Mouse (Mus musculus) stomach, embryonic 14.5 days (tissue): ENCODE measurements at regions not wholly inside any gene's neighbourhood (a gene's known extent, or its start where the extent isn't known, plus 50 kb on each side); places are given as distances from the start of the nearest gene placed in this dataset.

Experiments used
- ATAC-seq: fragments of 200-750 bp; cut with Nextera tagmentation; 2 replicates; pipeline ENCODE4 v1.8.0; 2017; ENCODE audit warnings: low read depth, moderate TSS enrichment; ENCODE audit not compliant: insufficient number of reproducible peaks, insufficient read depth, low FRiP score
- H3K27ac ChIP-seq: fragments of 300-500 bp; sonication (generic); 2 replicates; pipeline ENCODE4 v1.5.1; 2014; ENCODE audit warnings: mild to moderate bottlenecking, low read length, moderate library complexity, mixed read lengths
- H3K27me3 ChIP-seq: fragments of 300-500 bp; sonication (generic); 2 replicates; pipeline ENCODE4 v1.6.1; 2014; ENCODE audit warnings: low read length, control low read depth, mixed read lengths; ENCODE audit not compliant: control insufficient read depth, insufficient read depth
- H3K36me3 ChIP-seq: fragments of 300-500 bp; sonication (generic); 2 replicates; pipeline ENCODE4 v1.6.1; 2014; ENCODE audit warnings: mild to moderate bottlenecking, control low read depth, low read length, moderate library complexity, mixed read lengths; ENCODE audit not compliant: control insufficient read depth, insufficient read depth
- H3K4me1 ChIP-seq: fragments of 300-500 bp; sonication (generic); 2 replicates; pipeline ENCODE4 v1.6.1; 2014; ENCODE audit warnings: low read length, control low read depth, mixed read lengths; ENCODE audit not compliant: control insufficient read depth, insufficient read depth
- H3K4me2 ChIP-seq: fragments of 300-500 bp; sonication (generic); replicated peaks from 2 replicates; pipeline ENCODE4 v1.6.1; 2014; ENCODE audit warnings: low read depth, low read length, control low read depth
- H3K4me3 ChIP-seq: fragments of 300-500 bp; sonication (generic); 2 replicates; pipeline ENCODE4 v1.5.1; 2014; ENCODE audit warnings: low read depth, low read length, control low read depth
- H3K9ac ChIP-seq: fragments of 300-500 bp; sonication (generic); replicated peaks from 2 replicates; pipeline ENCODE4 v1.6.1; 2014; ENCODE audit warnings: low read depth, mild to moderate bottlenecking, control low read depth, low read length, moderate library complexity, mixed read lengths
- H3K9me3 ChIP-seq: fragments of 300-500 bp; sonication (generic); 2 replicates; pipeline ENCODE4 v1.6.1; 2016; ENCODE audit warnings: low read depth, low read length, control low read depth; ENCODE audit not compliant: control insufficient read depth
- WGBS: fragments of 180-500 bp; shearing (Covaris S2); extraction: QIAGEN DNeasy Blood & Tissue Kit; methylation state at CpG from one replicate; pipeline ENCODE4 v1.1.7; 2014; 5-methylcytosine and 5-hydroxymethylcytosine counted together

GRCm38 (mm10) chr19:26234539-26234938 is 370.3 kb upstream of the Smarca2 start:
- Histone ChIP-seq H3K9ac (no peak overlapping the region), H3K4me3 (no peak overlapping the region), H3K27ac (no peak overlapping the region), H3K36me3 (no peaks in the 10 kb centered on the region), H3K4me2 (no peak overlapping the region), H3K4me1 (no peaks in the 10 kb centered on the region), H3K27me3 (no peaks in the 10 kb centered on the region), H3K9me3 (no peaks in the 10 kb centered on the region)
- 42% methylated on average over 4 of the region's 4 CpGs for WGBS
- ATAC-seq = no peak; the same call in 1 of the 2 replicates

DNA sequence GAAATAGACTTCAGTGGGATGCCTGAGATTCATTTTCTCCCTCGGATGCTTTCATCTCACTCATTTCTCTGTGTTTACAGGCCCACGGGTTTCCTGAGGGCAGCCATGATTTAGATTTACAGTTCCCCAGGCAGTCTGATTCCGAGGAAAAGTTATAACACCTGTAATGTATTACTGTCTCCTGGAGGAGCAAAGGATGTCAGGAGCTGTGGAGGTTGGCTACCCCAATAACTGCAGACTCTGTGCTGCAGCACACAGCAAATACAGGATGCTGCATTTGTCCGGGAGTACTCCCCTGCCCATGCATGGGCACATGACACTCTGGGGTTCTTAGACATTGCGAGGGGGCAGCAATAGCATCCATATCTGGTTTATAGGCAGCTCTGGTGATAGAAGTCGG is 360.8 kb upstream of the Smarca2 start:
- Histone ChIP-seq H3K4me3 (no peak overlapping the region), H3K27ac (no peak overlapping the region), H3K4me1 (no peaks in the 10 kb centered on the region), H3K4me2 (no peak overlapping the region), H3K27me3 (no peaks in the 10 kb centered on the region), H3K9ac (no peak overlapping the region), H3K9me3 (no peaks in the 10 kb centered on the region), H3K36me3 (no peaks in the 10 kb centered on the region)
- ATAC-seq = no peak
- WGBS = 61% methylated on average over 6 of the region's 6 CpGs

DNA sequence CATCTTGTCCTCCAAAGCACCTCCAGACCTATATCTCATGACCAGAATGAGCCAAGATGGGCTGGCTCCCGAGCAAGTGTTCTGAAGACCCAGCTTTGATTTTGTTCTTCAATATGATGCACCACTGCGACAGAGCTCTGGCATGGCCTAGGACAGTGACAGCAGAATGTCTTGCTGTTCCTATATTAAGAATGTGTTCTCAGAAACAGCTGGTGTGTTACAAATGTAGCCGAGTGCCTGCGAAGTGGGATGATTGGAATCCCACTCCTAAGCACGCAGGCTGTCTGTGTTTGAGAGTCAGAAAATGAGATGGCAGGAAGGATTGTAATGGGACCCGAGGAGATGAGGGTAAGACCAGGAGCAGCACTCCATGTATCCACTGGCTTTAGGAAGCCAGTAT is 355.1 kb upstream of the Smarca2 start:
- no peaks in the 10 kb centered on the region for H3K9me3 ChIP-seq
- H3K27ac ChIP-seq = no peak overlapping the region
- WGBS = 78% methylated on average over 6 of the region's 6 CpGs
- H3K4me3 ChIP-seq = no peak overlapping the region
- H3K27me3 ChIP-seq = no peaks in the 10 kb centered on the region
- no peak overlapping the region for H3K9ac ChIP-seq
- ATAC-seq = no peak
- H3K4me1 ChIP-seq = no peaks in the 10 kb centered on the region
- H3K36me3 ChIP-seq = no peaks in the 10 kb centered on the region
- H3K4me2 ChIP-seq = no peak overlapping the region

GRCm38 (mm10) chr19:26258677-26259076 is 346.2 kb upstream of the Smarca2 start:
- no peak for ATAC-seq
- 45% methylated on average over 4 of the region's 4 CpGs for WGBS
- no peaks in the 10 kb centered on the region for H3K4me1 ChIP-seq

DNA sequence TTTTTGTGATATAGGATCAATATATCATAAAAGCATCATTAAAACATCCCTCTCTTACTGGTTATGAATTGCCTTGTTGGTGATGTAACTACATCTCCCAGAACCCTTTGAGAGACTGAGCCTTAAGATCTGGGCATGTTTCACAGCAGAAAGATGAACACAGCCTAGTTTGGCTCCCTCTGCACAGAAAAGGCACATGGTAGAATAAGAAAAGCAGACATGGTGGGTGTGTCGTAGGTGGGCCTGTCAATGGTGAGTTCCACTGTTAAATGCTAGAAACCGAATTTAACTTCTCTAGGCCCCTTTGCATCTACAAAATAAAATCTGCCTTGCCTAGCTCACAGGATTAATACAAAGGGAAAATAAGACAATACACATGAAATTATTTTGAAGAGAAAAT is 343.3 kb upstream of the Smarca2 start:
- no peak overlapping the region for H3K4me2 ChIP-seq
- no peaks in the 10 kb centered on the region for H3K4me1 ChIP-seq
- H3K27ac ChIP-seq = no peak overlapping the region
- no peak overlapping the region for H3K4me3 ChIP-seq
- no peak for ATAC-seq
- WGBS = 83% methylated on average over 2 of the region's 2 CpGs
- H3K9me3 ChIP-seq = no peaks in the 10 kb centered on the region
- H3K36me3 ChIP-seq = no peaks in the 10 kb centered on the region
- no peak overlapping the region for H3K9ac ChIP-seq
- H3K27me3 ChIP-seq = no peaks in the 10 kb centered on the region

More at GRCm38 (mm10) chr19:26258677-26259076, 346.2 kb upstream of the Smarca2 start:
- Histone ChIP-seq H3K9ac (no peak overlapping the region), H3K36me3 (no peaks in the 10 kb centered on the region), H3K9me3 (no peaks in the 10 kb centered on the region), H3K27me3 (no peaks in the 10 kb centered on the region), H3K4me3 (no peak overlapping the region), H3K27ac (no peak overlapping the region), H3K4me2 (no peak overlapping the region)

- Histone ChIP-seq H3K27me3 (no peaks in the 10 kb centered on the region), H3K27ac (no peak overlapping the region), H3K36me3 (no peaks in the 10 kb centered on the region), H3K4me2 (no peak overlapping the region), H3K4me1 (no peaks in the 10 kb centered on the region), H3K4me3 (no peak overlapping the region), H3K9ac (no peak overlapping the region), H3K9me3 (no peaks in the 10 kb centered on the region)
- no peak for ATAC-seq
- WGBS = 63% methylated on average over 6 of the region's 6 CpGs
These were observed 308.5 kb upstream of the Smarca2 start for GRCm38 (mm10) chr19:26296360-26296759.

- Histone ChIP-seq H3K27ac (no peak overlapping the region), H3K4me3 (no peak overlapping the region), H3K27me3 (no peaks in the 10 kb centered on the region), H3K9me3 (no peaks in the 10 kb centered on the region), H3K9ac (no peak overlapping the region), H3K4me2 (no peak overlapping the region), H3K4me1 (no peaks in the 10 kb centered on the region; the same call in 1 of the 2 replicates), H3K36me3 (no peaks in the 10 kb centered on the region)
- WGBS = 90% methylated on average over 1 of the region's 1 CpGs
- ATAC-seq = no peak
These were observed 296.2 kb upstream of the Smarca2 start for GRCm38 (mm10) chr19:26308477-26309135.

GRCm38 (mm10) chr19:26318977-26319376 is 285.9 kb upstream of the Smarca2 start:
- H3K27me3 ChIP-seq = no peaks in the 10 kb centered on the region
- H3K27ac ChIP-seq = no peak overlapping the region
- 87% methylated on average over 2 of the region's 2 CpGs for WGBS
- no peak overlapping the region for H3K4me2 ChIP-seq
- H3K36me3 ChIP-seq = no peaks in the 10 kb centered on the region
- no peak overlapping the region for H3K4me3 ChIP-seq
- H3K9me3 ChIP-seq = no peaks in the 10 kb centered on the region
- H3K4me1 ChIP-seq = no peaks in the 10 kb centered on the region
- no peak for ATAC-seq
- H3K9ac ChIP-seq = no peak overlapping the region

DNA sequence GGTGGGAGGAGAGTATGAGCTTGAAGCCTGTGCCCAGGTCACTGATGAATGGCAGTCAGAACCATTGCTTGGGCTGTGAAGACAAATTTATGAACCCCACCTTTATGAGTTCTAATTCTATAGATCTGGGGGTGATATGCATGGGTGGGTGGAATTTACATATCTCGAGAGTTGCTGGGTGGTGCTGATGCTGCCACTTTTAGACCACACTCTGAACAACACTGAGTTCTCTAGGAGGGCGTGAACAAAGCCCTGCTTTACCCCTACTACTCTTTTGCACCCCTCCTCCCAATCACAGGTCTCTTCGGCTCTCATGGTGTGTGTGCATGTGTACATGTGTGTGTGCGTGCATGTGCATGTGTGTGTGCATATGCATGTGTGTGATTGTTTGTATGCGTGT is 281.2 kb upstream of the Smarca2 start:
- no peak for ATAC-seq
- Histone ChIP-seq H3K4me3 (no peak overlapping the region), H3K9ac (no peak overlapping the region), H3K4me1 (no peaks in the 10 kb centered on the region), H3K36me3 (no peaks in the 10 kb centered on the region), H3K27ac (no peak overlapping the region), H3K4me2 (no peak overlapping the region), H3K27me3 (no peaks in the 10 kb centered on the region), H3K9me3 (no peaks in the 10 kb centered on the region)
- 83% methylated on average over 5 of the region's 5 CpGs for WGBS
